Mouse (Mus musculus): ENCODE results near the gene Slc25a35.
A peak's percentile ranks its signal among the peaks of the same experiment; 100 is the strongest.
"Not testable (repeated sequence)": the region's sequence is repeated elsewhere in the genome, so short reads cannot be mapped to it uniquely, and the experiment has no call there.

The Slc25a35 gene

GRCm38 (mm10) chr11:68963405-68963804 lies 4.5 kb upstream of the Slc25a35 start:
- no peak for DNase-seq

GRCm38 (mm10) chr11:68965050-68965449 lies 2.9 kb upstream of the Slc25a35 start:
- no peak for DNase-seq

GRCm38 (mm10) chr11:68965845-68966244 lies 2.1 kb upstream of the Slc25a35 start:
- DNase-seq = peak; percentile 78

GRCm38 (mm10) chr11:68966554-68966953 lies 1.4 kb upstream of the Slc25a35 start:
- no peak for DNase-seq

- no peak for DNase-seq
Measured at GRCm38 (mm10) chr11:68968752-68969151, 821 bp downstream of the Slc25a35 start.

GRCm38 (mm10) chr11:68970232-68970631 lies 2.3 kb downstream of the Slc25a35 start:
- DNase-seq = no peak

- DNase-seq = peak; percentile 90
Measured at GRCm38 (mm10) chr11:68973250-68974058, 5.5 kb downstream of the Slc25a35 start.

- no peak for DNase-seq
Measured at GRCm38 (mm10) chr11:68974059-68974450, 6.1 kb downstream of the Slc25a35 start.

- no peak for DNase-seq
Measured at GRCm38 (mm10) chr11:68975085-68975484, 7.2 kb downstream of the Slc25a35 start, which contains the start of gene Rangrf. Gene Rangrf (minus strand): TSS chr11:68975185.

GRCm38 (mm10) chr11:68975601-68976000 lies 7.7 kb downstream of the Slc25a35 start:
- DNase-seq = no peak

- DNase-seq = no peak
Measured at GRCm38 (mm10) chr11:68979320-68979733, 11.4 kb downstream of the Slc25a35 start.

GRCm38 (mm10) chr11:68980919-68981318 lies 13.0 kb downstream of the Slc25a35 start:
- no peak for DNase-seq

- DNase-seq = peak; percentile 79
Measured at GRCm38 (mm10) chr11:68982639-68983369, 14.9 kb downstream of the Slc25a35 start.

GRCm38 (mm10) chr11:68987365-68987882 lies 19.5 kb downstream of the Slc25a35 start:
- DNase-seq = no peak

- no peak for DNase-seq
Measured at GRCm38 (mm10) chr11:68988341-68988740, 20.4 kb downstream of the Slc25a35 start.

- DNase-seq = no peak
Measured at GRCm38 (mm10) chr11:68993122-68993521, 25.2 kb downstream of the Slc25a35 start.

- no peak for DNase-seq
Measured at GRCm38 (mm10) chr11:68994377-68994776, 26.4 kb downstream of the Slc25a35 start.

GRCm38 (mm10) chr11:68997080-68997479 lies 29.1 kb downstream of the Slc25a35 start:
- DNase-seq = no peak

GRCm38 (mm10) chr11:69002782-69003181 lies 34.9 kb downstream of the Slc25a35 start:
- DNase-seq = not testable (repeated sequence)

GRCm38 (mm10) chr11:69003592-69003991 lies 35.7 kb downstream of the Slc25a35 start:
- DNase-seq = peak; percentile 22

- no peak for DNase-seq
Measured at GRCm38 (mm10) chr11:69005193-69005592, 37.3 kb downstream of the Slc25a35 start.

- not testable (repeated sequence) for DNase-seq
Measured at GRCm38 (mm10) chr11:69006575-69006974, 38.6 kb downstream of the Slc25a35 start.
